Mouse (Mus musculus): ENCODE results near the gene Ntng1.

- TF ChIP-seq CTCF (conservative IDR thresholded peaks at IDR 0.05; ENCODE audit: low read length) (no peak), POU5F1 (IDR thresholded peaks at IDR 0.05; ENCODE audit: borderline replicate concordance, low read length) (no peak)
These were observed 56.6 kb downstream of the Ntng1 start for GRCm38 (mm10) chr3:110087189-110087588.

Measured in E14TG2a.4 (cell line).